Mouse (Mus musculus): ENCODE measurements around the gene Ndufs5. TPM values are rescaled to one million over a fixed set of nuclear protein-coding genes. Genes with fewer than 3 reads are reported as not detected.

Ndufs5 gene
- polyA plus RNA-seq, 1 experiment from 2014 or later: 423 TPM

- ATAC-seq (ENCODE audit: extremely low read depth, insufficient number of reproducible peaks, low FRiP score, low TSS enrichment): no peak
- no peak overlapping the region for H3K27ac ChIP-seq (replicated peaks)
- no peaks in the 10 kb centered on the region for H3K27me3 ChIP-seq (replicated peaks)
- H3K4me2 ChIP-seq: 0 out of 2 replicates have a peak overlapping the region, but pooled peaks have one; percentile 16
- H3K9ac ChIP-seq: peak overlapping the region; percentile 40; the same call in 1 of the 2 replicates
- H3K4me1 ChIP-seq: peaks cover 47% of the 10 kb centered on the region
- whole genome bisulfite sequencing: 54% methylated on average over 1 of the region's 1 CpGs
- H3K9me3 ChIP-seq: no peaks in the 10 kb centered on the region
- H3K4me3 ChIP-seq: no peak overlapping the region
- H3K36me3 ChIP-seq: peaks cover 8% of the 10 kb centered on the region; the same call in 1 of the 2 replicates
Observed at GRCm38 (mm10) chr4:123667260-123667867, 50.6 kb downstream of the Ndufs5 start.

GRCm38 (mm10) chr4:123666517-123666916, 51.5 kb downstream of the Ndufs5 start:
- Histone ChIP-seq H3K27ac (replicated peaks) (0 out of 2 replicates have a peak overlapping the region, but pooled peaks have one; percentile 48), H3K4me3 (0 out of 2 replicates have a peak overlapping the region, but pooled peaks have one; percentile 98), H3K36me3 (peaks cover 7% of the 10 kb centered on the region; the same call in 1 of the 2 replicates), H3K9me3 (no peaks in the 10 kb centered on the region), H3K9ac (peak overlapping the region; percentile 59; the same call in 1 of the 2 replicates), H3K4me2 (peak overlapping the region; percentile 90), H3K4me1 (peaks cover 55% of the 10 kb centered on the region), H3K27me3 (replicated peaks) (no peaks in the 10 kb centered on the region)
- ATAC-seq (ENCODE audit: extremely low read depth, insufficient number of reproducible peaks, low FRiP score, low TSS enrichment): no peak
- 77% methylated on average over 1 of the region's 1 CpGs for WGBS

- Histone ChIP-seq H3K27me3 (replicated peaks) (no peaks in the 10 kb centered on the region), H3K27ac (replicated peaks) (peak overlapping the region; percentile 99), H3K9ac (peak overlapping the region; percentile 99), H3K36me3 (no peaks in the 10 kb centered on the region), H3K4me2 (peak overlapping the region; percentile 90), H3K4me3 (peak overlapping the region; percentile 98), H3K9me3 (no peaks in the 10 kb centered on the region), H3K4me1 (peaks cover 60% of the 10 kb centered on the region)
- ATAC-seq (ENCODE audit: extremely low read depth, insufficient number of reproducible peaks, low FRiP score, low TSS enrichment): no peak
- 42% methylated on average over 11 of the region's 11 CpGs for WGBS
Observed at GRCm38 (mm10) chr4:123665681-123666278, 52.2 kb downstream of the Ndufs5 start.

GRCm38 (mm10) chr4:123664951-123665661, 52.9 kb downstream of the Ndufs5 start:
- WGBS: under 1% methylated on average over 58 of the region's 58 CpGs
- Histone ChIP-seq H3K27me3 (replicated peaks) (no peaks in the 10 kb centered on the region), H3K27ac (replicated peaks) (peak overlapping the region; percentile 99), H3K9me3 (no peaks in the 10 kb centered on the region), H3K4me1 (peaks cover 54% of the 10 kb centered on the region), H3K4me2 (peak overlapping the region; percentile 90), H3K36me3 (no peaks in the 10 kb centered on the region), H3K4me3 (peak overlapping the region; percentile 98), H3K9ac (peak overlapping the region; percentile 99)
- ATAC-seq (ENCODE audit: extremely low read depth, insufficient number of reproducible peaks, low FRiP score, low TSS enrichment): peak; percentile 3; the same call in 1 of the 2 replicates

GRCm38 (mm10) chr4:123664021-123664950, 53.7 kb downstream of the Ndufs5 start:
- Histone ChIP-seq H3K4me2 (peak overlapping the region; percentile 90), H3K9ac (peak overlapping the region; percentile 99), H3K36me3 (no peaks in the 10 kb centered on the region), H3K4me3 (peak overlapping the region; percentile 98), H3K27me3 (replicated peaks) (no peaks in the 10 kb centered on the region), H3K27ac (replicated peaks) (peak overlapping the region; percentile 99), H3K9me3 (no peaks in the 10 kb centered on the region), H3K4me1 (peaks cover 50% of the 10 kb centered on the region)
- under 1% methylated on average over 121 of the region's 125 CpGs for WGBS
- ATAC-seq (ENCODE audit: extremely low read depth, insufficient number of reproducible peaks, low FRiP score, low TSS enrichment): peak; percentile 66

GRCm38 (mm10) chr4:123663688-123663965, 54.4 kb downstream of the Ndufs5 start:
- no peak for ATAC-seq (ENCODE audit: extremely low read depth, insufficient number of reproducible peaks, low FRiP score, low TSS enrichment)
- peak overlapping the region; percentile 99 for H3K27ac ChIP-seq (replicated peaks)
- H3K36me3 ChIP-seq: no peaks in the 10 kb centered on the region
- no peaks in the 10 kb centered on the region for H3K27me3 ChIP-seq (replicated peaks)
- under 1% methylated on average over 12 of the region's 12 CpGs for WGBS
- peaks cover 55% of the 10 kb centered on the region for H3K4me1 ChIP-seq
- peak overlapping the region; percentile 98 for H3K4me3 ChIP-seq
- peak overlapping the region; percentile 99 for H3K9ac ChIP-seq
- no peaks in the 10 kb centered on the region for H3K9me3 ChIP-seq
- H3K4me2 ChIP-seq: peak overlapping the region; percentile 90

- Histone ChIP-seq H3K9me3 (no peaks in the 10 kb centered on the region), H3K4me2 (peak overlapping the region; percentile 90), H3K27me3 (replicated peaks) (no peaks in the 10 kb centered on the region), H3K36me3 (no peaks in the 10 kb centered on the region), H3K4me3 (peak overlapping the region; percentile 98), H3K27ac (replicated peaks) (peak overlapping the region; percentile 99), H3K4me1 (peaks cover 55% of the 10 kb centered on the region), H3K9ac (peak overlapping the region; percentile 99)
- ATAC-seq (ENCODE audit: extremely low read depth, insufficient number of reproducible peaks, low FRiP score, low TSS enrichment): no peak
- 5% methylated on average over 15 of the region's 15 CpGs for WGBS
Observed at GRCm38 (mm10) chr4:123662914-123663687, 54.9 kb downstream of the Ndufs5 start.

Other genes starting within 250 kb of the Ndufs5 start
- gene Macf1, start 33.8 kb downstream of the Ndufs5 start, polyA plus RNA-seq (2015; fragmentation: Nextera tagmentation; extraction: Ambion mirVana): 43.7 and 44.6 TPM in 2 replicates
- gene Akirin1, start 32.1 kb upstream of the Ndufs5 start, polyA plus RNA-seq (2015; fragmentation: Nextera tagmentation; extraction: Ambion mirVana): 43.3 and 50.7 TPM in 2 replicates
- 2.2 and 2.3 TPM in 2 replicates for gene Rhbdl2, start 69.7 kb upstream of the Ndufs5 start, polyA plus RNA-seq (2015; fragmentation: Nextera tagmentation; extraction: Ambion mirVana)
- not detected in 2 replicates for gene 4933427I04Rik, start 141.5 kb upstream of the Ndufs5 start, polyA plus RNA-seq (2015; fragmentation: Nextera tagmentation; extraction: Ambion mirVana)
- gene Mycbp, start 186.6 kb upstream of the Ndufs5 start, polyA plus RNA-seq (2015; fragmentation: Nextera tagmentation; extraction: Ambion mirVana): 57.6 and 58.5 TPM in 2 replicates
- gene Rragc, start 199.2 kb upstream of the Ndufs5 start, polyA plus RNA-seq (2015; fragmentation: Nextera tagmentation; extraction: Ambion mirVana): 38.1 and 40.9 TPM in 2 replicates
- not detected in 2 replicates for gene 4930535I16Rik, start 199.8 kb upstream of the Ndufs5 start, polyA plus RNA-seq (2015; fragmentation: Nextera tagmentation; extraction: Ambion mirVana)

Measured in heart, embryonic 13.5 days (tissue).